Comparison of ENCODE assay signal across 8 mouse cellular contexts in genomic region chr17:35909919-35910369, GRCm38 (mm10). TPM values are rescaled to one million over a fixed set of nuclear protein-coding genes. Genes with fewer than 3 reads are reported as not detected.
DNase-seq lines count a peak whose midpoint lies in the region; ATAC-seq and TF ChIP-seq lines count a peak whose summit lies in the region.

Atat1 (minus strand) TSS chr17:35910075.

- peak; percentile 100 for DNase-seq in B cell, adult 2 months
- DNase-seq in brain, adult 2 months (ENCODE audit: low read depth, low spot score): peak; percentile 96
- DNase-seq in liver, adult 2 months (ENCODE audit: extremely low read depth, low read depth, low spot score): no peak
- peak; percentile 98 for DNase-seq in splenic B cell, adult 2 months (ENCODE audit: low read depth, low spot score)

- peak within 1 kb of the TSS; percentile 42; the same call in 1 of the 2 replicates for H3K27ac ChIP-seq in heart, embryonic 11.5 days (ENCODE audit: low read depth, low read length)
- peak within 1 kb of the TSS; percentile 82 for H3K27ac ChIP-seq in kidney, embryonic 16.5 days (ENCODE audit: low read length)
- peak within 1 kb of the TSS; percentile 84 for H3K27ac ChIP-seq in liver, adult 2 months (replicated peaks; ENCODE audit: insufficient read depth, low read depth, low read length)

- peaks cover 10% of the 10 kb centered on the region for H3K79me2 ChIP-seq in liver, adult 2 months (ENCODE audit: control insufficient read depth, insufficient read depth, low read length)
- peaks cover 14% of the 10 kb centered on the region for H3K79me2 ChIP-seq in myocyte (ENCODE audit: control insufficient read depth, insufficient read depth)

- peaks cover 7% of the 10 kb centered on the region for H3K36me3 ChIP-seq in heart, embryonic 11.5 days (ENCODE audit: control insufficient read depth, insufficient read depth, low read length)
- peaks cover 32% of the 10 kb centered on the region for H3K36me3 ChIP-seq in kidney, embryonic 16.5 days (ENCODE audit: insufficient read depth, low read length)
- H3K36me3 ChIP-seq in liver, adult 2 months (ENCODE audit: control insufficient read depth, insufficient read depth, low read length): peaks cover 18% of the 10 kb centered on the region
- H3K36me3 ChIP-seq in myocyte (ENCODE audit: control insufficient read depth, insufficient read depth): peaks cover 39% of the 10 kb centered on the region
- H3K36me3 ChIP-seq in splenic B cell, adult 2 months (ENCODE audit: control insufficient read depth, insufficient read depth, low read length, poor library complexity, severe bottlenecking): peaks cover 8% of the 10 kb centered on the region

- peak within 1 kb of the TSS; percentile 83 for H3K4me2 ChIP-seq in heart, embryonic 11.5 days
- peak within 1 kb of the TSS; percentile 83 for H3K4me2 ChIP-seq in kidney, embryonic 16.5 days (replicated peaks; ENCODE audit: low read depth, low read length)
- H3K4me2 ChIP-seq in myocyte (ENCODE audit: low read depth): peak within 1 kb of the TSS; percentile 97

- 3% methylated on average over 25 of the region's 25 CpGs for WGBS in heart, embryonic 11.5 days (ENCODE audit: insufficient replicate concordance)
- WGBS in kidney, embryonic 16.5 days: 3% methylated on average over 25 of the region's 25 CpGs
- 3% methylated on average over 25 of the region's 25 CpGs for WGBS in liver, adult 2 months

- peaks cover 6% of the 10 kb centered on the region for H3K4me1 ChIP-seq in heart, embryonic 11.5 days (ENCODE audit: control insufficient read depth, insufficient read depth, low read length)
- peaks cover 15% of the 10 kb centered on the region for H3K4me1 ChIP-seq in kidney, embryonic 16.5 days (ENCODE audit: insufficient read depth, low read length)
- peaks cover 4% of the 10 kb centered on the region for H3K4me1 ChIP-seq in liver, adult 2 months (ENCODE audit: control insufficient read depth, insufficient read depth, low read length)

- peak within 1 kb of the TSS; percentile 72 for H3K9ac ChIP-seq in heart, embryonic 11.5 days (ENCODE audit: low read depth, low read length)
- H3K9ac ChIP-seq in kidney, embryonic 16.5 days (replicated peaks; ENCODE audit: low read length): peak within 1 kb of the TSS; percentile 73
- H3K9ac ChIP-seq in liver, adult 2 months (ENCODE audit: low read depth, low read length): peak within 1 kb of the TSS; percentile 53

- ATAC-seq in erythroblast, adult 5-6 weeks (replicated peaks; ENCODE audit: low FRiP score, poor library complexity, severe bottlenecking): peak; percentile 92
- ATAC-seq in heart, embryonic 11.5 days (replicated peaks; ENCODE audit: insufficient number of reproducible peaks, low FRiP score, low TSS enrichment): peak; percentile 86
- ATAC-seq in kidney, embryonic 16.5 days (ENCODE audit: low FRiP score, low TSS enrichment): peak; percentile 92

- 0 out of 2 replicates have a peak, but pooled peaks have one; percentile 29 for TF ChIP-seq POLR2A in liver, adult 2 months (IDR thresholded peaks at IDR 0.05; ENCODE audit: extremely low read depth, insufficient read depth, low read length)
- peak; percentile 97 for TF ChIP-seq POLR2A in myocyte (IDR thresholded peaks at IDR 0.05; ENCODE audit: insufficient read length, low read depth)

- no peaks in the 10 kb centered on the region for H3K9me3 ChIP-seq in heart, embryonic 11.5 days (replicated peaks; ENCODE audit: control insufficient read depth, low read length)
- no peaks in the 10 kb centered on the region for H3K9me3 ChIP-seq in kidney, embryonic 16.5 days (ENCODE audit: low read length)

- H3K27me3 ChIP-seq in heart, embryonic 11.5 days (ENCODE audit: control insufficient read depth, insufficient read depth, low read length): no peaks in the 10 kb centered on the region
- no peaks in the 10 kb centered on the region for H3K27me3 ChIP-seq in kidney, embryonic 16.5 days (ENCODE audit: insufficient read depth, low read length)
- H3K27me3 ChIP-seq in liver, adult 2 months (ENCODE audit: control insufficient read depth, insufficient read depth, low read length): no peaks in the 10 kb centered on the region
- H3K27me3 ChIP-seq in myocyte (ENCODE audit: control insufficient read depth, insufficient read depth, insufficient read length): no peaks in the 10 kb centered on the region
- H3K27me3 ChIP-seq in splenic B cell, adult 2 months (ENCODE audit: control insufficient read depth, insufficient read depth, low read length, poor library complexity, severe bottlenecking): no peaks in the 10 kb centered on the region

- peak within 1 kb of the TSS; percentile 69 for H3ac ChIP-seq in myocyte (ENCODE audit: control insufficient read depth, insufficient read length)

- no peak for TF ChIP-seq CTCF in liver, adult 2 months (IDR thresholded peaks at IDR 0.05; ENCODE audit: low read depth, low read length)

- peak within 1 kb of the TSS; percentile 63 for H3K4me3 ChIP-seq in heart, embryonic 11.5 days (ENCODE audit: low read depth, low read length)
- peak within 1 kb of the TSS; percentile 73 for H3K4me3 ChIP-seq in kidney, embryonic 16.5 days (ENCODE audit: low read length)
- H3K4me3 ChIP-seq in liver, adult 2 months (ENCODE audit: insufficient read depth, low read depth, low read length): peak within 1 kb of the TSS; percentile 52
- H3K4me3 ChIP-seq in myocyte: peak within 1 kb of the TSS; percentile 50

TF ChIP-seq in myocyte, 11 proteins besides CTCF, POLR2A, EP300 and RAD21:
- TF ChIP-seq MYOD1 (IDR thresholded peaks at IDR 0.05; ENCODE audit: control insufficient read depth in 1 of 3, insufficient read length in 2 of 3, low read depth in 2 of 3) (no peak), TCF12 (IDR thresholded peaks at IDR 0.05; ENCODE audit: insufficient read depth, poor library complexity, severe bottlenecking) (no peak), MYOG (IDR thresholded peaks at IDR 0.05; ENCODE audit: control insufficient read depth in 1 of 3, insufficient read depth in 1 of 3, insufficient read length in 2 of 3, low read depth in 2 of 3) (peak in 1 of 3 experiments; percentile 6), POLR2AphosphoS2 (IDR thresholded peaks at IDR 0.05; ENCODE audit: insufficient read length, low read depth) (peak; percentile 99), SRF (IDR thresholded peaks at IDR 0.05; ENCODE audit: control insufficient read depth, insufficient read length, low read depth) (peak; percentile 4)

RNA-seq across cellular contexts. Expression of gene Atat1, which starts in this region (rescaled TPM):
- total RNA-seq in erythroblast, adult 5-6 weeks (2015; ENCODE audit: low replicate concordance): 2.3 TPM in 1 of 2 replicates, not detected in the other
- total RNA-seq in erythroblast, adult 5-6 weeks (2017; ENCODE audit: low replicate concordance): 0.56 and 7.1 TPM in 2 replicates
- 64.0 and 65.4 TPM in 2 replicates for polyA plus RNA-seq in heart, embryonic 11.5 days (2014; fragmentation: Nextera tagmentation; extraction: Ambion mirVana)
- polyA plus RNA-seq in kidney, embryonic 16.5 days (2015; fragmentation: Nextera tagmentation; extraction: Ambion mirVana): 82.2 and 102 TPM in 2 replicates
- total RNA-seq in liver, adult 2 months (2014; rRNA removed): 12.1 and 12.8 TPM in 2 replicates
- 37.4 and 47.5 TPM in 2 replicates for polyA plus RNA-seq in liver, adult 2 months (2012; rRNA removed)
- polyA plus RNA-seq in myocyte (2012; fragmentation: generic; extraction: Trizol): 23.1 TPM
